Mouse (Mus musculus): ENCODE results near the gene Pigw. TPM values are rescaled to one million over a fixed set of nuclear protein-coding genes. Genes with fewer than 3 reads are reported as not detected.
A peak's percentile ranks its signal among the peaks of the same experiment; 100 is the strongest.

The Pigw gene
- 4.5 TPM for polyA plus RNA-seq (2012; fragmentation: generic; extraction: Trizol)

DNA sequence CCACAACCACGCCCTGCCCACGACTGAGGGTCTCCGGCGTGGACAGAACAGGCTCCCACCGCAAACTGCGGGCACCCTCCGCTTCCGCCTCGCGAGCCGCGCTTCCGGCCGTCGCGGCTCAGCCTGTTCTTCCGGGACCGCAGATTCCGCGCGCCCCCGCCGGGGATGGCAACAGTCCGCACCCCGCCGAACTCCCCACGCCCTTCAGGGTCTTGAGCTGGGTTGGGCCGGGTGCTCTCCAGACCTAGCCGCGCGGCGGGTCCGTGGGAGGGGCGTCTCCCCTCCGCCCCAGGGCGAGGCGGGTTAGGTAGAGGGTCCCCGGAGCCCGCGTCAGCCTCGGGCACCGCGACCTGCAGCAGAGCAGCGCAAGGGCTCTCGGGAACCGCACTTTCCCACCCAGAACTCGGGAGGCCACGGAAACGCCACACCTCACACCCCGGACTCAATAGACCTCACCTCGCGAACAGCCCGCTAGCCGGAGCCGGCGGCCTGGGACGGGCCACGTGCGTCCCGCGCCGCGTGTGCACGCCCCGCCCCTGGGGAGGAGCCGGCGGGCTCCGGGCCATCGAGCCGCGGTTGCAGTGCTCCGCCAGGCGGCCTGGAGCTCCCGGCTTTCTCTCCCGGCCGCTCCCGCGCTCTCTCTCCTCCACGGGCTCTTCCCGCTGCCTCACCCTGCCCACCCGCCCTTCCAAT is at the start of gene Pigw, which contains the start of gene Myo19:
Gene Pigw, minus strand, starts transcription at position 514 of the 693 bp plus-strand sequence.
Gene Myo19, plus strand, starts transcription at position 377 of the 693 bp plus-strand sequence.
- Histone ChIP-seq H3K4me3 (peak within 1 kb of the TSS; percentile 88), H3K36me3 (ENCODE audit: control insufficient read depth, insufficient read depth) (peaks cover 13% of the 10 kb centered on the region), H3K4me2 (ENCODE audit: low read depth) (peak within 1 kb of the TSS; percentile 93), H3K79me2 (ENCODE audit: control insufficient read depth, insufficient read depth) (peaks cover 21% of the 10 kb centered on the region), H3ac (ENCODE audit: control insufficient read depth, insufficient read length) (peak within 1 kb of the TSS; percentile 43), H3K27me3 (ENCODE audit: control insufficient read depth, insufficient read depth, insufficient read length) (no peaks in the 10 kb centered on the region)
- TF ChIP-seq POLR2AphosphoS2 (IDR thresholded peaks at IDR 0.05; ENCODE audit: insufficient read length, low read depth) (peak; percentile 82), TCF12 (IDR thresholded peaks at IDR 0.05; ENCODE audit: insufficient read depth, poor library complexity, severe bottlenecking) (no peak), MYOG (IDR thresholded peaks at IDR 0.05; ENCODE audit: control insufficient read depth in 1 of 3, insufficient read depth in 1 of 3, insufficient read length in 2 of 3, low read depth in 2 of 3) (peak in 2 of 3 experiments; percentile 3 to 45), REST (IDR thresholded peaks at IDR 0.05; ENCODE audit: insufficient read depth, insufficient read length) (no peak), CEBPB (IDR thresholded peaks at IDR 0.05; ENCODE audit: insufficient read depth, poor library complexity, severe bottlenecking) (no peak), TCF3 (IDR thresholded peaks at IDR 0.05; ENCODE audit: insufficient read length, low read depth) (no peak), MAX (IDR thresholded peaks at IDR 0.05; ENCODE audit: low read depth) (no peak), E2F4 (IDR thresholded peaks at IDR 0.05; ENCODE audit: insufficient read depth) (peak; percentile 9), POLR2A (IDR thresholded peaks at IDR 0.05; ENCODE audit: insufficient read length, low read depth) (peak; percentile 80), MYOD1 (IDR thresholded peaks at IDR 0.05; ENCODE audit: control insufficient read depth in 1 of 3, insufficient read length in 2 of 3, low read depth in 2 of 3) (peak in 1 of 3 experiments; percentile 34), USF1 (IDR thresholded peaks at IDR 0.05; ENCODE audit: low read depth) (no peak), SRF (IDR thresholded peaks at IDR 0.05; ENCODE audit: control insufficient read depth, insufficient read length, low read depth) (no peak)

DNA sequence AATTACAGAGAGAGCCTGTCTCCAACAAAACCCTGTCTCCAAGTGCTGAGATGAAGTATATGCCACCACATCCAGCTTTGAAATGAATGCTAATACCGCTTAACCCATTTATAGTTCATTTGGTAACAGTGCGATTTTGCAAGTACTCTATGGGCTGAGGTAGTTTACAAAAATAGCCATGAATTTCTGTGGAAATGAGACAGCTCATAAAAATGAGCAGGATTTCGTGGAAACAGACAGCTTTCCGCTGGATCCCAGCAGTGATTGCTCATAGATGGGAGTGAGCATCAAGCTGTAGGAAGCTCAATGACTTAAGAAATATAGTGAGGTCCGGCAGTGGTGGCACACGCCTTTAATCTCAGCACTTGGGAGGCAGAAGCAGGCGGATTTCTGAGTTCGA is 40.9 kb upstream of the Pigw start:
- Histone ChIP-seq H3ac (ENCODE audit: control insufficient read depth, insufficient read length) (no peak overlapping the region), H3K36me3 (ENCODE audit: control insufficient read depth, insufficient read depth) (no peaks in the 10 kb centered on the region), H3K4me2 (ENCODE audit: low read depth) (no peak overlapping the region), H3K4me3 (no peak overlapping the region), H3K79me2 (ENCODE audit: control insufficient read depth, insufficient read depth) (no peaks in the 10 kb centered on the region), H3K27me3 (ENCODE audit: control insufficient read depth, insufficient read depth, insufficient read length) (peaks cover 12% of the 10 kb centered on the region)
- TF ChIP-seq TCF3 (IDR thresholded peaks at IDR 0.05; ENCODE audit: insufficient read length, low read depth) (no peak), MYOD1 (IDR thresholded peaks at IDR 0.05; ENCODE audit: control insufficient read depth in 1 of 3, insufficient read length in 2 of 3, low read depth in 2 of 3) (no peak), CEBPB (IDR thresholded peaks at IDR 0.05; ENCODE audit: insufficient read depth, poor library complexity, severe bottlenecking) (no peak), POLR2A (IDR thresholded peaks at IDR 0.05; ENCODE audit: insufficient read length, low read depth) (no peak), REST (IDR thresholded peaks at IDR 0.05; ENCODE audit: insufficient read depth, insufficient read length) (no peak), TCF12 (IDR thresholded peaks at IDR 0.05; ENCODE audit: insufficient read depth, poor library complexity, severe bottlenecking) (no peak), MAX (IDR thresholded peaks at IDR 0.05; ENCODE audit: low read depth) (no peak), POLR2AphosphoS2 (IDR thresholded peaks at IDR 0.05; ENCODE audit: insufficient read length, low read depth) (no peak), E2F4 (IDR thresholded peaks at IDR 0.05; ENCODE audit: insufficient read depth) (no peak), SRF (IDR thresholded peaks at IDR 0.05; ENCODE audit: control insufficient read depth, insufficient read length, low read depth) (no peak), MYOG (IDR thresholded peaks at IDR 0.05; ENCODE audit: control insufficient read depth in 1 of 3, insufficient read depth in 1 of 3, insufficient read length in 2 of 3, low read depth in 2 of 3) (no peak), USF1 (IDR thresholded peaks at IDR 0.05; ENCODE audit: low read depth) (no peak)

DNA sequence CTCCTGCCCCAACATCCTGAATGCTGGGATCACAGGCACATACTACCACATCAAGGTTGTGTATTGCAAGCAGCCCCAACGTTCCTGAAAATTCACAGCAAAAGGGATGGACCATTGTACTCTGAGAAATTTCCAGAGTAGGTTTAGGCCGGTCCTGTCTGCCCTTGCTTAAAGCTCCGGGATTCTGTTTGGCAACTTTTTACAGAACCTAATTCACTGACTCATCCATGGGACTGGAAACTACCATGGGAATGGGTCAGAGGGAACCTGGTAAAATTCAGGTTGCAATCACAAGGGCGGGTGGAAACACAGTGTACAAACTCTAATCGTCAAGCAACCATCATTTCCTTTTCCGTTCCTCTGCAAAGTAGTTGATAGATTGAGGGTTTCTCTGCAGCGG is 39.9 kb upstream of the Pigw start:
- H3K36me3 ChIP-seq (ENCODE audit: control insufficient read depth, insufficient read depth) = no peaks in the 10 kb centered on the region
- peaks cover 12% of the 10 kb centered on the region for H3K27me3 ChIP-seq (ENCODE audit: control insufficient read depth, insufficient read depth, insufficient read length)
- no peak for TF ChIP-seq USF1 (IDR thresholded peaks at IDR 0.05; ENCODE audit: low read depth)
- no peak for TF ChIP-seq SRF (IDR thresholded peaks at IDR 0.05; ENCODE audit: control insufficient read depth, insufficient read length, low read depth)
- no peak for TF ChIP-seq MYOD1 (IDR thresholded peaks at IDR 0.05; ENCODE audit: control insufficient read depth in 1 of 3, insufficient read length in 2 of 3, low read depth in 2 of 3)
- no peak for TF ChIP-seq E2F4 (IDR thresholded peaks at IDR 0.05; ENCODE audit: insufficient read depth)

DNA sequence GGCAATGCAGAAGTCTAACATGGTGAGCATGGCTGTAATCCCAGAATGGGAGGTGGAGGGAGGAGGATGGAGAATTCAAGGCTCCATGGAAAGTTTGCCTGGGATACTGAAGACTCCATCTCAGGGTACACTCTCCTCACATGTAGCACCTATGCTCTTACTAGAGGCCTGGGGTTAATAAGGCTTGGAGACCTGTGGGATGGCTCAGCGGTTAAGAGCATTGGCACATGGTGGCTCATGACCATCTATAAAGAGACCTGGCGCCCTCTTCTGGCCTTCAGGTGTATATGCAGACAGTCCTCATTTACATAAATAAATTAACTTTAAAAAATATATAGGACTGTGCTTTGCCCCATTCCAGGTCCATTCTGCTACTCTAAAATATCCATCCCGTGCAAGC is 39.2 kb upstream of the Pigw start:
- Histone ChIP-seq H3ac (ENCODE audit: control insufficient read depth, insufficient read length) (no peak overlapping the region), H3K4me3 (no peak overlapping the region)

More for the DNA sequence above, 39.9 kb upstream of the Pigw start:
- no peak overlapping the region for H3ac ChIP-seq (ENCODE audit: control insufficient read depth, insufficient read length)
- no peak overlapping the region for H3K4me2 ChIP-seq (ENCODE audit: low read depth)
- H3K79me2 ChIP-seq (ENCODE audit: control insufficient read depth, insufficient read depth) = peaks cover 8% of the 10 kb centered on the region
- no peak overlapping the region for H3K4me3 ChIP-seq

More for the DNA sequence above, 39.2 kb upstream of the Pigw start:
- Histone ChIP-seq H3K27me3 (ENCODE audit: control insufficient read depth, insufficient read depth, insufficient read length) (peaks cover 12% of the 10 kb centered on the region), H3K79me2 (ENCODE audit: control insufficient read depth, insufficient read depth) (peaks cover 8% of the 10 kb centered on the region), H3K36me3 (ENCODE audit: control insufficient read depth, insufficient read depth) (no peaks in the 10 kb centered on the region), H3K4me2 (ENCODE audit: low read depth) (no peak overlapping the region)
- TF ChIP-seq E2F4 (IDR thresholded peaks at IDR 0.05; ENCODE audit: insufficient read depth) (no peak), POLR2AphosphoS2 (IDR thresholded peaks at IDR 0.05; ENCODE audit: insufficient read length, low read depth) (no peak), MYOD1 (IDR thresholded peaks at IDR 0.05; ENCODE audit: control insufficient read depth in 1 of 3, insufficient read length in 2 of 3, low read depth in 2 of 3) (no peak), REST (IDR thresholded peaks at IDR 0.05; ENCODE audit: insufficient read depth, insufficient read length) (no peak), MAX (IDR thresholded peaks at IDR 0.05; ENCODE audit: low read depth) (no peak), USF1 (IDR thresholded peaks at IDR 0.05; ENCODE audit: low read depth) (no peak), CEBPB (IDR thresholded peaks at IDR 0.05; ENCODE audit: insufficient read depth, poor library complexity, severe bottlenecking) (no peak), POLR2A (IDR thresholded peaks at IDR 0.05; ENCODE audit: insufficient read length, low read depth) (no peak), SRF (IDR thresholded peaks at IDR 0.05; ENCODE audit: control insufficient read depth, insufficient read length, low read depth) (no peak), TCF12 (IDR thresholded peaks at IDR 0.05; ENCODE audit: insufficient read depth, poor library complexity, severe bottlenecking) (no peak), MYOG (IDR thresholded peaks at IDR 0.05; ENCODE audit: control insufficient read depth in 1 of 3, insufficient read depth in 1 of 3, insufficient read length in 2 of 3, low read depth in 2 of 3) (no peak)
